Mouse (Mus musculus): ENCODE data around the gene Nkx2-2.

- no peak for TF ChIP-seq CTCF (conservative IDR thresholded peaks at IDR 0.05; ENCODE audit: low read length)
- TF ChIP-seq NANOG (IDR thresholded peaks at IDR 0.05; ENCODE audit: borderline replicate concordance, low read length), result no peak
- no peak for TF ChIP-seq POU5F1 (IDR thresholded peaks at IDR 0.05; ENCODE audit: borderline replicate concordance, low read length)
Measured at GRCm38 (mm10) chr2:147188871-147189545, 5.0 kb downstream of the Nkx2-2 start.
